Mouse (Mus musculus) kidney, embryonic 14.5 days (tissue): ENCODE measurements at regions not wholly inside any gene's neighbourhood (a gene's known extent, or its start where the extent isn't known, plus 50 kb on each side); places are given as distances from the start of the nearest gene placed in this dataset.

Source experiments
- ATAC-seq: fragments of 200-750 bp; cut with Nextera tagmentation; 2 replicates; pipeline ENCODE4 v1.8.0; 2017; ENCODE audit warnings: moderate number of reproducible peaks, mild to moderate bottlenecking, moderate TSS enrichment, moderate library complexity; ENCODE audit not compliant: low FRiP score, low TSS enrichment
- H3K27ac ChIP-seq: fragments of 300-500 bp; sonication (generic); 2 replicates; pipeline ENCODE4 v1.5.1; 2014; ENCODE audit warnings: low read depth, mild to moderate bottlenecking, low read length, moderate library complexity, mixed read lengths
- H3K27me3 ChIP-seq: fragments of 300-500 bp; sonication (generic); 2 replicates; pipeline ENCODE4 v1.6.1; 2014; ENCODE audit warnings: mild to moderate bottlenecking, low read length; ENCODE audit not compliant: control insufficient read depth, insufficient read depth
- H3K36me3 ChIP-seq: fragments of 300-500 bp; sonication (generic); 2 replicates; pipeline ENCODE4 v1.6.1; 2014; ENCODE audit warnings: low read length, mixed read lengths; ENCODE audit not compliant: control insufficient read depth, insufficient read depth
- H3K4me1 ChIP-seq: fragments of 300-500 bp; sonication (generic); 2 replicates; pipeline ENCODE4 v1.6.1; 2014; ENCODE audit warnings: low read length, mixed read lengths; ENCODE audit not compliant: control insufficient read depth, insufficient read depth
- H3K4me2 ChIP-seq: fragments of 300-500 bp; sonication (generic); replicated peaks from 2 replicates; pipeline ENCODE4 v1.6.1; 2014; ENCODE audit warnings: low read depth, mild to moderate bottlenecking, low read length
- H3K4me3 ChIP-seq: fragments of 300-500 bp; sonication (generic); 2 replicates; pipeline ENCODE4 v1.5.1; 2014; ENCODE audit warnings: mild to moderate bottlenecking, low read length
- H3K9ac ChIP-seq: fragments of 300-500 bp; sonication (generic); 2 replicates; pipeline ENCODE4 v1.6.1; 2014; ENCODE audit warnings: low read depth, mild to moderate bottlenecking, low read length, moderate library complexity
- H3K9me3 ChIP-seq: fragments of 300-500 bp; sonication (generic); 2 replicates; pipeline ENCODE4 v1.6.1; 2016; ENCODE audit warnings: low read length; ENCODE audit not compliant: control insufficient read depth
- WGBS: fragments of 180-500 bp; shearing (Covaris S2); extraction: QIAGEN DNeasy Blood & Tissue Kit; methylation state at CpG from one replicate; pipeline ENCODE4 v1.1.7; 2014; 5-methylcytosine and 5-hydroxymethylcytosine counted together

- Histone ChIP-seq H3K36me3 (no peaks in the 10 kb centered on the region), H3K27ac (no peak overlapping the region), H3K9me3 (no peaks in the 10 kb centered on the region), H3K9ac (no peak overlapping the region), H3K4me1 (no peaks in the 10 kb centered on the region), H3K27me3 (no peaks in the 10 kb centered on the region), H3K4me2 (no peak overlapping the region), H3K4me3 (no peak overlapping the region)
- ATAC-seq = no peak
- WGBS = 73% methylated on average over 5 of the region's 5 CpGs
Observed at GRCm38 (mm10) chr12:77140141-77140540, 97.8 kb upstream of the Fut8 start.

GRCm38 (mm10) chr12:77139718-77140117 is 98.2 kb upstream of the Fut8 start:
- ATAC-seq = no peak
- 89% methylated on average over 2 of the region's 2 CpGs for WGBS

GRCm38 (mm10) chr12:77138506-77139201 is 99.3 kb upstream of the Fut8 start:
- Histone ChIP-seq H3K4me2 (no peak overlapping the region), H3K36me3 (no peaks in the 10 kb centered on the region), H3K9me3 (no peaks in the 10 kb centered on the region), H3K27me3 (no peaks in the 10 kb centered on the region), H3K27ac (no peak overlapping the region), H3K4me3 (no peak overlapping the region), H3K9ac (no peak overlapping the region), H3K4me1 (no peaks in the 10 kb centered on the region)
- WGBS = 79% methylated on average over 11 of the region's 11 CpGs
- no peak for ATAC-seq

More at GRCm38 (mm10) chr12:77139718-77140117, 98.2 kb upstream of the Fut8 start:
- Histone ChIP-seq H3K9me3 (no peaks in the 10 kb centered on the region), H3K27ac (no peak overlapping the region), H3K9ac (no peak overlapping the region), H3K27me3 (no peaks in the 10 kb centered on the region), H3K36me3 (no peaks in the 10 kb centered on the region), H3K4me3 (no peak overlapping the region), H3K4me1 (no peaks in the 10 kb centered on the region), H3K4me2 (no peak overlapping the region)

GRCm38 (mm10) chr12:77137291-77137830 is 100.6 kb upstream of the Fut8 start:
- Histone ChIP-seq H3K4me1 (no peaks in the 10 kb centered on the region), H3K27ac (no peak overlapping the region), H3K4me3 (no peak overlapping the region), H3K9me3 (no peaks in the 10 kb centered on the region), H3K27me3 (no peaks in the 10 kb centered on the region), H3K36me3 (no peaks in the 10 kb centered on the region), H3K9ac (no peak overlapping the region), H3K4me2 (no peak overlapping the region)
- 94% methylated on average over 10 of the region's 10 CpGs for WGBS
- ATAC-seq = no peak

GRCm38 (mm10) chr12:77135661-77136060 is 102.3 kb upstream of the Fut8 start:
- no peak overlapping the region for H3K4me3 ChIP-seq
- WGBS = 95% methylated on average over 6 of the region's 6 CpGs
- H3K4me2 ChIP-seq = no peak overlapping the region
- H3K9ac ChIP-seq = no peak overlapping the region
- no peak overlapping the region for H3K27ac ChIP-seq
- no peaks in the 10 kb centered on the region for H3K27me3 ChIP-seq
- no peak for ATAC-seq
- H3K36me3 ChIP-seq = no peaks in the 10 kb centered on the region
- H3K9me3 ChIP-seq = no peaks in the 10 kb centered on the region
- no peaks in the 10 kb centered on the region for H3K4me1 ChIP-seq

GRCm38 (mm10) chr12:77135067-77135466 is 102.9 kb upstream of the Fut8 start:
- Histone ChIP-seq H3K4me2 (no peak overlapping the region), H3K27ac (no peak overlapping the region), H3K36me3 (no peaks in the 10 kb centered on the region), H3K9ac (no peak overlapping the region), H3K4me3 (no peak overlapping the region), H3K9me3 (no peaks in the 10 kb centered on the region), H3K27me3 (no peaks in the 10 kb centered on the region), H3K4me1 (no peaks in the 10 kb centered on the region)
- 88% methylated on average over 3 of the region's 3 CpGs for WGBS
- no peak for ATAC-seq

GRCm38 (mm10) chr12:77134306-77135010 is 103.5 kb upstream of the Fut8 start:
- H3K9ac ChIP-seq = no peak overlapping the region
- ATAC-seq = no peak
- H3K4me3 ChIP-seq = no peak overlapping the region
- H3K36me3 ChIP-seq = no peaks in the 10 kb centered on the region
- no peak overlapping the region for H3K4me2 ChIP-seq
- H3K9me3 ChIP-seq = no peaks in the 10 kb centered on the region
- H3K27me3 ChIP-seq = no peaks in the 10 kb centered on the region
- 72% methylated on average over 9 of the region's 9 CpGs for WGBS
- H3K4me1 ChIP-seq = no peaks in the 10 kb centered on the region
- no peak overlapping the region for H3K27ac ChIP-seq

- no peaks in the 10 kb centered on the region for H3K9me3 ChIP-seq
- H3K27me3 ChIP-seq = no peaks in the 10 kb centered on the region
- no peaks in the 10 kb centered on the region for H3K4me1 ChIP-seq
- 77% methylated on average over 5 of the region's 5 CpGs for WGBS
- ATAC-seq = no peak
- H3K4me3 ChIP-seq = no peak overlapping the region
- H3K27ac ChIP-seq = no peak overlapping the region
- H3K9ac ChIP-seq = no peak overlapping the region
- no peaks in the 10 kb centered on the region for H3K36me3 ChIP-seq
- no peak overlapping the region for H3K4me2 ChIP-seq
Observed at GRCm38 (mm10) chr12:77133465-77134305, 104.2 kb upstream of the Fut8 start.
